ENCODE assay signal across 11 mouse cellular contexts in the genomic region with DNA sequence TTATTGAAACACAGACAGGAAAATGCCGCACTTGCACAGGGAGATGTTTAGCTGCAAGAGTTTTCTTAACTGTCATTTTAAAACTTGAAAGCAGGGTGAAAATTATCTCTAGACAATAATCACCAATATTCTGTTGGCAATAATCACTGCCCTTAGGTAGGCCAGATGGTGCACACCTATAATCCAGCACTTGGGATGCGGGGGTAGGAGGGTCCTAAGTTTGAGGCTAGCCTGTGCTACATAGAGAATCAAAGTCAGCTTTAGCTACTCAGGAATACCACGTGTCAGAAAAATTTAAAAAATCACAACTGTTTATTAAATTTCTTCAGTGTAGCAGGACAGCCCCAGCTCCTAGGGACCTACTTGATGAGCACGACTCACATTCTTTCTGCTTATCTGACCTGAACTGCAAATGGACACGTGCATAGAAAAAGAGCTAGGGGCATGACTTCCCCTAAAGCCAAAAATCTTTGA. TPM values are rescaled to one million over a fixed set of nuclear protein-coding genes. Genes with fewer than 3 reads are reported as not detected.
DNase-seq lines count a peak whose midpoint lies in the region; ATAC-seq and TF ChIP-seq lines count a peak whose summit lies in the region.
"Had no signal": no experiment of that assay in that cellular context is flagged by ENCODE, and none has a peak within 500 bp of the region (broad histone marks: within the 10 kb centered on the region; RNA-seq: fewer than 3 reads in every experiment).

No protein-coding gene starts in this region.

- peak overlapping the region; percentile 97 for H3K27ac ChIP-seq in kidney, embryonic 15.5 days
- H3K27ac ChIP-seq in embryonic facial prominence, embryonic 15.5 days (replicated peaks): peak overlapping the region; percentile 98
- no peak overlapping the region for H3K27ac ChIP-seq in limb, embryonic 11.5 days (replicated peaks; ENCODE audit: low read depth, low read length)
- no peak overlapping the region for H3K27ac ChIP-seq in neural tube, embryonic 13.5 days (replicated peaks)
- no peak overlapping the region for H3K27ac ChIP-seq in thymus, adult 2 months (ENCODE audit: control insufficient read depth, insufficient read depth, low read length)

- peak overlapping the region; percentile 67 for H3K4me2 ChIP-seq in kidney, embryonic 15.5 days
- H3K4me2 ChIP-seq in embryonic facial prominence, embryonic 15.5 days (replicated peaks): peak overlapping the region; percentile 56
- peak overlapping the region; percentile 62 for H3K4me2 ChIP-seq in limb, embryonic 11.5 days (ENCODE audit: low read depth, severe bottlenecking)
- peak overlapping the region; percentile 67 for H3K4me2 ChIP-seq in neural tube, embryonic 13.5 days

- no peak for TF ChIP-seq POLR2A in thymus, adult 2 months (IDR thresholded peaks at IDR 0.05; ENCODE audit: control insufficient read depth, extremely low read depth, insufficient read depth, low read length, poor library complexity)

- H3K9me3 ChIP-seq in kidney, embryonic 15.5 days (replicated peaks): no peaks in the 10 kb centered on the region
- no peaks in the 10 kb centered on the region for H3K9me3 ChIP-seq in embryonic facial prominence, embryonic 15.5 days (replicated peaks)
- no peaks in the 10 kb centered on the region for H3K9me3 ChIP-seq in limb, embryonic 11.5 days (ENCODE audit: control insufficient read depth, low read length)
- no peaks in the 10 kb centered on the region for H3K9me3 ChIP-seq in neural tube, embryonic 13.5 days

- ATAC-seq in kidney, embryonic 15.5 days (replicated peaks; ENCODE audit: low FRiP score): peak; percentile 35; the same call in 1 of the 2 replicates
- peak; percentile 25; the same call in 1 of the 2 replicates for ATAC-seq in embryonic facial prominence, embryonic 15.5 days (ENCODE audit: insufficient number of reproducible peaks, low FRiP score, low TSS enrichment, low read depth)
- ATAC-seq in limb, embryonic 11.5 days (ENCODE audit: insufficient number of reproducible peaks, low FRiP score, low TSS enrichment, low read depth): peak; percentile 76
- ATAC-seq in neural tube, embryonic 13.5 days (ENCODE audit: low read depth): peak; percentile 59

- peaks cover 16% of the 10 kb centered on the region for H3K4me1 ChIP-seq in kidney, embryonic 15.5 days
- H3K4me1 ChIP-seq in embryonic facial prominence, embryonic 15.5 days: peaks cover 26% of the 10 kb centered on the region
- no peaks in the 10 kb centered on the region for H3K4me1 ChIP-seq in limb, embryonic 11.5 days (ENCODE audit: control insufficient read depth, insufficient read depth, low read length)
- peaks cover 9% of the 10 kb centered on the region for H3K4me1 ChIP-seq in neural tube, embryonic 13.5 days (replicated peaks)
- peaks cover 3% of the 10 kb centered on the region; the same call in 1 of the 2 replicates for H3K4me1 ChIP-seq in thymus, adult 2 months (replicated peaks; ENCODE audit: control insufficient read depth, insufficient read depth, low read length)

- intact Hi-C loops in left cerebral cortex, postnatal 14 days (cut with DNase I): no loop called here

- no peak overlapping the region for H3K9ac ChIP-seq in kidney, embryonic 15.5 days
- H3K9ac ChIP-seq in embryonic facial prominence, embryonic 15.5 days: no peak overlapping the region
- H3K9ac ChIP-seq in limb, embryonic 11.5 days (ENCODE audit: low read length): no peak overlapping the region; the same call in 1 of the 2 replicates
- no peak overlapping the region for H3K9ac ChIP-seq in neural tube, embryonic 13.5 days

- peak overlapping the region; percentile 74 for H3K4me3 ChIP-seq in kidney, embryonic 15.5 days (replicated peaks)
- H3K4me3 ChIP-seq in embryonic facial prominence, embryonic 15.5 days (replicated peaks): peak overlapping the region; percentile 70
- H3K4me3 ChIP-seq in limb, embryonic 11.5 days (ENCODE audit: low read depth, low read length): peak overlapping the region; percentile 55; the same call in 1 of the 2 replicates
- H3K4me3 ChIP-seq in neural tube, embryonic 13.5 days: no peak overlapping the region
- H3K4me3 ChIP-seq in thymus, adult 2 months (ENCODE audit: control insufficient read depth, insufficient read depth, low read length): no peak overlapping the region; the same call in 1 of the 2 replicates

- DNase-seq in kidney, postnatal 25 days: no peak
- no peak for DNase-seq in limb, embryonic 11.5 days (ENCODE audit: low spot score)
- no peak for DNase-seq in left cerebral cortex, postnatal 14 days (ENCODE audit: low spot score in 2 of 2)
- DNase-seq in cerebellum, adult 18-20 months: no peak
- no peak for DNase-seq in thymus, adult 2 months

- no peak for TF ChIP-seq CTCF in thymus, adult 2 months (IDR thresholded peaks at IDR 0.05; ENCODE audit: borderline replicate concordance, control insufficient read depth, extremely low read depth, insufficient read depth, low read length, poor library complexity)

- no peaks in the 10 kb centered on the region for H3K27me3 ChIP-seq in kidney, embryonic 15.5 days
- H3K27me3 ChIP-seq in embryonic facial prominence, embryonic 15.5 days: no peaks in the 10 kb centered on the region
- H3K27me3 ChIP-seq in limb, embryonic 11.5 days (ENCODE audit: control insufficient read depth, insufficient read depth, low read length): no peaks in the 10 kb centered on the region
- peaks cover 16% of the 10 kb centered on the region for H3K27me3 ChIP-seq in neural tube, embryonic 13.5 days
- H3K27me3 ChIP-seq in thymus, adult 2 months (ENCODE audit: control insufficient read depth, insufficient read depth, low read length): no peaks in the 10 kb centered on the region

- WGBS in kidney, embryonic 15.5 days: 51% methylated on average over 5 of the region's 5 CpGs
- 46% methylated on average over 5 of the region's 5 CpGs for WGBS in embryonic facial prominence, embryonic 15.5 days
- WGBS in limb, embryonic 11.5 days: 54% methylated on average over 5 of the region's 5 CpGs
- 62% methylated on average over 5 of the region's 5 CpGs for WGBS in neural tube, embryonic 13.5 days
- 57% methylated on average over 5 of the region's 5 CpGs for WGBS in thymus, adult 2 months

- peaks cover 9% of the 10 kb centered on the region for H3K36me3 ChIP-seq in kidney, embryonic 15.5 days
- H3K36me3 ChIP-seq in embryonic facial prominence, embryonic 15.5 days: no peaks in the 10 kb centered on the region; the same call in 1 of the 2 replicates
- no peaks in the 10 kb centered on the region for H3K36me3 ChIP-seq in limb, embryonic 11.5 days (ENCODE audit: control insufficient read depth, insufficient read depth, low read length)
- H3K36me3 ChIP-seq in neural tube, embryonic 13.5 days: no peaks in the 10 kb centered on the region
- H3K36me3 ChIP-seq in thymus, adult 2 months (ENCODE audit: control insufficient read depth, insufficient read depth, low read length): no peaks in the 10 kb centered on the region

RNA-seq across cellular contexts. Expression of gene S100a11, which starts 0.4 kb away (rescaled TPM):
- 1,358 and 1,377 TPM in 2 replicates for polyA plus RNA-seq in kidney, embryonic 15.5 days (2015; fragmentation: Nextera tagmentation; extraction: Ambion mirVana)
- 1,723 and 1,932 TPM in 2 replicates for polyA plus RNA-seq in embryonic facial prominence, embryonic 15.5 days (2015; fragmentation: Nextera tagmentation; extraction: Ambion mirVana)
- 410 and 448 TPM in 2 replicates for polyA plus RNA-seq in limb, embryonic 11.5 days (2014; fragmentation: Nextera tagmentation; extraction: Ambion mirVana)
- polyA plus RNA-seq in neural tube, embryonic 13.5 days (2015; fragmentation: Nextera tagmentation; extraction: Ambion mirVana): 312 and 319 TPM in 2 replicates
- 10 to 100 TPM; 16.7 to 17.7 TPM for total RNA-seq in left cerebral cortex, postnatal 14 days (2021)
- 134 and 151 TPM in 2 replicates for polyA plus RNA-seq in thymus, adult 2 months (2012; rRNA removed)
- total RNA-seq: MEL had no signal

RNA-seq across cellular contexts. Expression of gene S100a10, which starts 35.0 kb away (rescaled TPM):
- 516 and 533 TPM in 2 replicates for polyA plus RNA-seq in kidney, embryonic 15.5 days (2015; fragmentation: Nextera tagmentation; extraction: Ambion mirVana)
- polyA plus RNA-seq in embryonic facial prominence, embryonic 15.5 days (2015; fragmentation: Nextera tagmentation; extraction: Ambion mirVana): 700 and 709 TPM in 2 replicates
- polyA plus RNA-seq in limb, embryonic 11.5 days (2014; fragmentation: Nextera tagmentation; extraction: Ambion mirVana): 89.9 and 96.3 TPM in 2 replicates
- 363 and 435 TPM in 2 replicates for polyA plus RNA-seq in neural tube, embryonic 13.5 days (2015; fragmentation: Nextera tagmentation; extraction: Ambion mirVana)
- 10 to 100 TPM; 35.8 to 37.2 TPM for total RNA-seq in left cerebral cortex, postnatal 14 days (2021)
- polyA plus RNA-seq in thymus, adult 2 months (2012; rRNA removed): 99.3 and 121 TPM in 2 replicates

RNA-seq across cellular contexts. Expression of gene Tchhl1, which starts 51.3 kb away (rescaled TPM):
- polyA plus RNA-seq in kidney, embryonic 15.5 days (2015; fragmentation: Nextera tagmentation; extraction: Ambion mirVana): 0.15 and 0.38 TPM in 2 replicates
- 1.3 and 1.7 TPM in 2 replicates for polyA plus RNA-seq in embryonic facial prominence, embryonic 15.5 days (2015; fragmentation: Nextera tagmentation; extraction: Ambion mirVana)
- polyA plus RNA-seq in limb, embryonic 11.5 days (2014; fragmentation: Nextera tagmentation; extraction: Ambion mirVana): not detected in 2 replicates
- not detected in 2 replicates for polyA plus RNA-seq in neural tube, embryonic 13.5 days (2015; fragmentation: Nextera tagmentation; extraction: Ambion mirVana)
- total RNA-seq in left cerebral cortex, postnatal 14 days (2021): not detected
- not detected in 2 replicates for polyA plus RNA-seq in thymus, adult 2 months (2012; rRNA removed)
- total RNA-seq: MEL had no signal
- polyA plus RNA-seq: inflammation-experienced regulatory T-cells, adult 6 months; urinary bladder, adult 2 months had no signal

Comparison
In these comparisons a context has a peak if more than half of its experiments do, and no peak if none do; other contexts are left out.
1. ATAC-seq: peak in every context shown above with its lines; median percentile 76 in limb, embryonic 11.5 days; 59 in neural tube, embryonic 13.5 days; 35 in kidney, embryonic 15.5 days; 25 in embryonic facial prominence, embryonic 15.5 days.
2. H3K27ac ChIP-seq: peak in kidney, embryonic 15.5 days (single experiment) and embryonic facial prominence, embryonic 15.5 days (single experiment); none in limb, embryonic 11.5 days (single experiment), neural tube, embryonic 13.5 days (single experiment) and thymus, adult 2 months (single experiment).
3. H3K4me3 ChIP-seq: peak in kidney, embryonic 15.5 days (single experiment), embryonic facial prominence, embryonic 15.5 days (single experiment) and limb, embryonic 11.5 days (single experiment); none in neural tube, embryonic 13.5 days (single experiment) and thymus, adult 2 months (single experiment).
4. Peak in every context shown above with its lines, with median percentiles within 50 percentile points of each other: H3K4me2 ChIP-seq.